Mouse (Mus musculus) granulocyte monocyte progenitor cell, adult 5-6 weeks (primary cell): ENCODE measurements around the gene Man2a2. TPM values are rescaled to one million over a fixed set of nuclear protein-coding genes. Genes with fewer than 3 reads are reported as not detected.

Experiments used
- ATAC-seq: replicated peaks from 2 replicates; pipeline ENCODE4 v1.8.0; 2016; ENCODE audit warnings: mild to moderate bottlenecking, moderate TSS enrichment, inconsistent platforms; ENCODE audit not compliant: poor library complexity, severe bottlenecking
- total RNA-seq, 2 experiments: library from RNA; stranded (forward) in 1 of 2; stranded (reverse) in 1 of 2; fragments of 200-712, 200-1000 nt in 1 of 2; fragments of >200 nt in 1 of 2; fragmentation: Nextera tagmentation in 1 of 2; gene quantifications; 2 replicates each; pipeline ENCODE4 v1.2.3; 2014 to 2017

Gene Man2a2
- total RNA-seq, 2 experiments from 2014 or later = 32.7 to 60.4 TPM

GRCm38 (mm10) chr7:80373352-80373751 is 2.2 kb upstream of the Man2a2 start:
- no peak for ATAC-seq

- ATAC-seq = no peak
Observed at GRCm38 (mm10) chr7:80372667-80373066, 1.5 kb upstream of the Man2a2 start.

GRCm38 (mm10) chr7:80372166-80372565 is 991 bp upstream of the Man2a2 start:
- ATAC-seq = no peak

GRCm38 (mm10) chr7:80370649-80371040 is 530 bp downstream of the Man2a2 start:
- ATAC-seq = peak; percentile 15; the same call in 1 of the 2 replicates

DNA sequence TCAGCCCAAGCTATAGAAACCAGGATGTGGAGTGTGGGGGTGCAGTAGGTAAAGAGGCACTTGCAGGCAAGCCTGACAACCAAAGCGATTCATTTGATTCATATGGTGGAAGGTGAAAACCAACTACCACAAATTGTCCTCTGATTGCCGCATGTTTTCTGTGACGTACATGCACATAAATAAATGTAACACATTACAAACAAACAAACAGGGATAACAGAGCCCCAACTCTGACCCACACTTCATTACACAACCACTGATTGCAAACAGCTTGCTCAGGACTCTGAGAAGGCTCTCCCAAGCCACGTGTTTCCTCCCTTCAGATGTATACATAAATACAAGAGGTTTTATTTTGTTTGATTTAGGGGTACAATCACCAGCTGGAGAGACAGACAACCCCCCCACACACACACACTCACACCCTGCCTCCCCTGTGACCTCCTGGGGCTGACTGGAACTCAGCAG is 1.2 kb downstream of the Man2a2 start:
- ATAC-seq = peak; percentile 24; the same call in 1 of the 2 replicates

- no peak; the same call in 1 of the 2 replicates for ATAC-seq
Observed at GRCm38 (mm10) chr7:80369461-80369860, 1.7 kb downstream of the Man2a2 start.

- peak; percentile 54 for ATAC-seq
Observed at GRCm38 (mm10) chr7:80368635-80369421, 2.3 kb downstream of the Man2a2 start.

DNA sequence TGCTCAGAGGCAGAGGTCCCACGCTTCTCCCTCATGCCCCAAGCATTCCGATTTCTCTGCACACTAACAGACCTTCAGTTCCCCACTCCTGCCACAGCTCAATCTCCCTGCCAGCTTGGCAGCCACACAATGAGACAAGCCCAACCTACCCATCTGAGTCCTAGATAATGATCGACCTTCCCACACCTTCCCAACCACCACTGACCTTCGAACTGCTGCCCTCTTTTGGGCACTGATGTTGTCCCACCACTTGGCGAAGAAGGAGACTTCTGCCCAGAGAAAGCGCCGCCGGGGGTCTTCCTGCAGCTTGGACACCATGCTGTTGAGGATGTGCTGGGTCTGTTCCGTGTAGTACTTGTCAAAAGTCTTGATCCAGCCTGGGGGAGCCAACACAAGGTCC is 3.2 kb downstream of the Man2a2 start:
- ATAC-seq = no peak

DNA sequence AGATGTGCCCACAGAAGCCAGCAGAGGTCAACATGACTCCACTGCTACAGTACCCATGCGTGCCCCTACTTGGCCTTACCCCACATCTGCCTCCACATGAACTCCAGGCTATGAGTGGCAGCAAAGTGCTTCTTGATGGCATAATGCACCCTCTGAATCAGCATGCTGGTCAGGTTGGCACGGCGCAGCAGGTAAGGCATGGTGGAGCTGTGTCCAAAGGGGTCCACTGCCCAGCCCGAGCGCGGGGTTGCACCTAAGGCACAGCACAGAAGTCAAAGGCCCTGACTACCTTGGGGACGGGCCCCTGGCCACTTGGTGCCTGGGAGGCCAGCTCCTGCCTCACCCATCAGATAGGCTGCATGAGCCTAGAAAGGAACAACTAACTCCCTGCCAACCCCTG is 3.9 kb downstream of the Man2a2 start:
- ATAC-seq = no peak

DNA sequence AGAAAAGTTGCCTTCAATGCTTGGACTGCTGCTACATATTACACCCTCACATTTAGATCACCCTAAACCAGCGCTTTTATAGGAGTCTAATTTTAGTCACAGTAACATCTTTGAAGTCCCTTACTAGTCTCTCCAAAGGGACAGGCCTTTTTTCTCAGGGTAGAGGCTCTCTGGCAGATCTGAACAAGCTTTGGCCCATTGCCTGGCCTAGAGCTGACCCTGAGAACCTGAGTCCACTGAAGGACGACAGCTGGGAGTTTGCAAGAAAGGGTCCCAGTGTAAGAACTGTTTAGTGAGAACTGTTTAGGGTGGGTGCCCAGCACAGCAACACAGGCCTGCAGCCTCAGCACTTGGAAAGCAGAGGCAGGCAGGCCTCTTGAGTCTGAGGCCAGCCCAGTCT is 5.4 kb downstream of the Man2a2 start:
- ATAC-seq = no peak

DNA sequence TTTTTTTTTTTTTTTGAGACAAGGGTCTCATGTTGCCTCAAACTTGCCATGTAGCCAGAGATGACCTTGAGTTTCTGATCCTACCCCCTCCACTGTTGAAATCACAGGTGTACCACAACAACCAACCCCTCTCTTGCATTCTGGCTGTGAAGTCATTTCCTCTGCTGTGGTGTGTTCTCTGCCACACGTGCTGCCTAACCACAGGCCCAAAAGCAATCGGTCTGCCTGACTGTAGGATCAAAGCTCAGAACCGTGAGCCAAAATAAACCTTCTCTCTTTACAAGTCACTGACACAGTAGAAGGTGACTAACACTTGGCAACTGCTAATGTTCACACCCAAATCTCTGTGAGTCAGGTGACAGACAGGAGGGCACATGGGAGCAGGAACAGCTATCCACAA is 10.7 kb downstream of the Man2a2 start:
- ATAC-seq = 0 out of 2 replicates have a peak, but pooled peaks have one; percentile 27

- ATAC-seq = no peak
Observed at GRCm38 (mm10) chr7:80358039-80358438, 13.1 kb downstream of the Man2a2 start.

- ATAC-seq = no peak
Observed at GRCm38 (mm10) chr7:80357156-80357555, 14.0 kb downstream of the Man2a2 start.

DNA sequence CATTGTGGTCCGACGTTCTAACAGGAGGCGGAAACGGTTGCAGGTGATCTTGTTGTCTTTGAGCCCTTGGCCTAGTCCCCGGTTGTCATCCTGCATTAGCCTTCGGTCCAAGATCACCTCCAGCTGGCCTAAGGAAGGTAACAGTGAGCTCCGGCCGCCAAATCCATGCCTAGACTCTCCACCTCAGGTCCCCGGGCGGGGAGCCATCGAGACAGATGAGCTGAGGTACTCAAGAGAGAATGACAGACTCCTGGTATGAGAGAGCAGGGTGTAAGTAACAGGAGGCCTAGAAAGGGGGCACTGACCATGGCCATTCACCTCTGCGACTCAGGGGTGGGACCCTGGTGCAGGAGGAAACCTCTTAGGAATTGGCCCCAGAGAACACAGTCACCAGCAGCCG is 14.8 kb downstream of the Man2a2 start:
- no peak for ATAC-seq

- ATAC-seq = no peak
Observed at GRCm38 (mm10) chr7:80352920-80353319, 18.3 kb downstream of the Man2a2 start.

DNA sequence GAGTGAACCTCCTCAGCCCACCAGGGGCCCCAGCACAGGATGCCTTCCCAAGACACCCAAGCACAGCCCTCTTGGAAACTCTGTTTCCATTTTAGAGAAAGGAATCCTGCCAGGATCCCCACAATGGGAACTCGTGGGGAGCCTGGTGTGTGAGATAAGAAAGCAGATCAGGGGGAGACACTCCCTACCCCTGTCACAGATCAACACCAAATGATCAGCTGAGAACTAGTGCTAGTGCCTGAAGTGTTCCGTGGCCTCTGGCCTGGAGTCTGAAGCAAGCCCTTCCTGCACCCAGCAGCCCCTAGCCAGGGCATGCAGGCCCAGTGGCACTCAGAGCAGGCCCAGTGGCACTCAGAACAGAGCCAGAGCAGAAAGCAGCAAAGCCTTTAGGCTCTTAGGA is 20.4 kb downstream of the Man2a2 start:
- no peak for ATAC-seq

DNA sequence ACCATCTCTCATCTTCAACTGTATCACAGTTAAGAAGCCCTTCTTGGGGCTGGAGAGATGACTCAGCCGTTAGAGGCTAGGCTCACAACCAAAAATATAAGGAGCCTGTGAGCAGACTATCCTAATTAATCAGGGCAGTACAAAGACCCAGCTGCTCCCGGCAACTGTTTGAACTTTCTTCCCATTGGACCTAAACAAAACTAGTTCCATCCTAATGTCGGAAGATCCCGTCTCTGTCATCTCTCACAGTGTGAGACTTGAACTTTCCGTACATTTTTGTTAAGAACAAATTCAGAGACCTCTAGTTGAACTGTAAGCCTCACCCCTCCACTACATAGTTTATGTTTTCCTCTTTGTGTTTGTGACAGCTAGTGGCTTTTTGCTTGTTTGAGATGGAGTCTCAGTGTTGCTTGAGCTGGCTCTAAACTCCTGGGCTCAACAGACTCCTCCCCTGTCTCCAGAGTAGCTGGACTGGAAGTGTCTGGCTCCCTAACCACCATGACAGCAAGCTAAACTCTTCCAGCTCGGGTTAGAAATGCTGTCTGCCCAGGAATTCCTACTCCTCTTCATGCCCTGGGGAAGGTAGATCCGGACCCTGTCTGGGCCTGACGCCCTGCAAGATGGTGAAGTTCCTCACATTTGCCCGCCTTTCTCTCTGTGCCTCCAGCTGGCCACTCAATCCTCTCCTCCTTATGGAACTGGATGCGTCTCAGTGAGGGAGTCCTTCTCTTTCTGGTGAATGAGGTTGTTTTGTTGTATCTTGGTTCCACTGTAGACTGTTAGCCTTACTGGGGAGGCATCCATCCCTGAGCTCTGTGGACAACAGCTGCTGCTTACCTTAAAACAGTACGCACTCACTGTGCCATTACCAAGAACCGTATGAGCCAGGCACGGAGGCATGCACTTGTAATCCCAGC is 23.2 kb downstream of the Man2a2 start:
- ATAC-seq = no peak

DNA sequence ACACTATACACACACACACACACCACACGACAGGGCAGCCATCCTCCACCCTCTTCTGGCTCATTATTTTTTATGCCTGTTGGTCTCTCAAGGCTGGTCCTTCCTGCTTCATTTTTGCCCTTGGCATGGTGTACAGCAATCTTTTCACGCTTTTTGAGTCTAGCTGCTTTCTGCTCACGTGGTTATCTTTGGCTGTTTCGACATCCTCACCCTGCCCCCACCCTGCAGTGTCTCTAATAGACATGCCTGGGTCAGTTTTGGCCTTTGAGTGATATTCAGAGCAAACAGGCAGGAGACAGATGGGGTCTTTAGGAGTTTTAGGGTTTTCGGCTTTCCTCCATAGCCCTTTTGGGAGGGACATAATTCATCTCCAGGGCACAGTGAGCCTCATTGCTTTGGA is 24.3 kb downstream of the Man2a2 start:
- no peak; the same call in 1 of the 2 replicates for ATAC-seq

GRCm38 (mm10) chr7:80346173-80346572 is 25.0 kb downstream of the Man2a2 start:
- no peak for ATAC-seq

- no peak for ATAC-seq
Observed at GRCm38 (mm10) chr7:80343270-80344018, 27.7 kb downstream of the Man2a2 start.
